Mouse (Mus musculus) c-Kit-positive CD71-negative TER-119-negative erythroid progenitor cells, embryonic 14.5 days (primary cell): ENCODE results near the gene Oip5.
"Not testable (repeated sequence)": the region's sequence is repeated elsewhere in the genome, so short reads cannot be mapped to it uniquely, and the experiment has no call there.

Experiments
- DNase-seq: peaks from one replicate; pipeline ENCODE4 v3.0.0-alpha.2; 2013; ENCODE audit warnings: low read depth

Gene Oip5

DNA sequence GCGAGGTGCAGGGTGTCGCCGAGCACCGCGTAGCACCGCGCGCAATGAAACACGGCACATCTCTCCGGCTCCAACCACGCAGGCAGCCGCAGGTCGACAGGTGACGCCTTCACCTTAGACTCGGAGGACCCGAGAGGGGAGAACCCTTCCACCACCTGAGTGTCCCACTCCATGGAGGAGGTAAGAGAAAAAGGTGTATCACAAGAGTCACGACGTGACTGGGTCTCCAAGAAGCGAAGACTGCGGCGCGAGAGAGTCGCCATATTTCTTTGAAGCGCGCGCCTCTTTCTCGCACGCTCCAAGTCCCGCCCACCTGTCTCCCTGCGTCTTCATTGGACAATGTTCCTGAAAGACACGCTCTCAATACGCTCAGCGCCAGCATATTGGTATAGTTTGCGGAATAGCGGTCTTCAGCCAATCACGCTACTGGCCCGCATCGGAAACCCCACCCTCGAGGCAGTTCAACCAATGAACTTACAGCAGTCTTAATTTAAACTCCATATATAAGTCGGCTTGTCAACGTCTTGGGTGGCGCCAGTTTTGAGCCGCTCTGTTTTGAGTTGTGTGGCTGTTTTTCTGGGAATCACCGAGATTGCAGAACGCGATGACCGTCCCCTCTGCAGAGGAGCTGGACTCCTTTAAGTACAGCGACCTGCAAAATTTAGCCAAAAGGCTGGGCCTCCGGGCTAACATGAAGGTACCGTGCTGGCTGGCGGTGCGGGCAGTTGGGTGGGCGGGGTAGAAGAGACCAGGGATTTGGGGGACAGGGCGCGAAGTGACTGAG is at the start of gene Oip5, which contains the start of gene Nusap1:
Gene Oip5, minus strand, starts transcription at position 271 of the 784 bp plus-strand sequence.
Gene Nusap1, plus strand, starts transcription at position 100 of the 784 bp plus-strand sequence.
- DNase-seq, result peak; percentile 95

DNA sequence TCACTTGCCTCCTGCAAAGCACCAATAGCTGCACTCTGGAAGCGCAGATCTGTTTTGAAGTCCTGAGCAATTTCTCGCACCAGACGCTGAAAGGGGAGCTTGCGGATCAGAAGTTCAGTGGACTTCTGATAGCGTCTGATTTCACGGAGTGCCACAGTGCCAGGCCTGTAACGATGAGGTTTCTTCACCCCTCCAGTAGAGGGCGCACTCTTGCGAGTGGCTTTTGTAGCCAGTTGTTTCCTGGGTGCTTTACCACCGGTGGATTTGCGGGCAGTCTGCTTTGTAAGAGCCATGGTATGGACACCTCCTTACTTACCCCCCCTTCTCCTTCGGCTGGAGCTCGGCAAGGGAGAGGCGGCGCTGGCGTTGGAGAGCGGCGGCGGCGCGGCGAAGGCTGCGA is 47.5 kb upstream of the Oip5 start:
- DNase-seq, result not testable (repeated sequence)

DNA sequence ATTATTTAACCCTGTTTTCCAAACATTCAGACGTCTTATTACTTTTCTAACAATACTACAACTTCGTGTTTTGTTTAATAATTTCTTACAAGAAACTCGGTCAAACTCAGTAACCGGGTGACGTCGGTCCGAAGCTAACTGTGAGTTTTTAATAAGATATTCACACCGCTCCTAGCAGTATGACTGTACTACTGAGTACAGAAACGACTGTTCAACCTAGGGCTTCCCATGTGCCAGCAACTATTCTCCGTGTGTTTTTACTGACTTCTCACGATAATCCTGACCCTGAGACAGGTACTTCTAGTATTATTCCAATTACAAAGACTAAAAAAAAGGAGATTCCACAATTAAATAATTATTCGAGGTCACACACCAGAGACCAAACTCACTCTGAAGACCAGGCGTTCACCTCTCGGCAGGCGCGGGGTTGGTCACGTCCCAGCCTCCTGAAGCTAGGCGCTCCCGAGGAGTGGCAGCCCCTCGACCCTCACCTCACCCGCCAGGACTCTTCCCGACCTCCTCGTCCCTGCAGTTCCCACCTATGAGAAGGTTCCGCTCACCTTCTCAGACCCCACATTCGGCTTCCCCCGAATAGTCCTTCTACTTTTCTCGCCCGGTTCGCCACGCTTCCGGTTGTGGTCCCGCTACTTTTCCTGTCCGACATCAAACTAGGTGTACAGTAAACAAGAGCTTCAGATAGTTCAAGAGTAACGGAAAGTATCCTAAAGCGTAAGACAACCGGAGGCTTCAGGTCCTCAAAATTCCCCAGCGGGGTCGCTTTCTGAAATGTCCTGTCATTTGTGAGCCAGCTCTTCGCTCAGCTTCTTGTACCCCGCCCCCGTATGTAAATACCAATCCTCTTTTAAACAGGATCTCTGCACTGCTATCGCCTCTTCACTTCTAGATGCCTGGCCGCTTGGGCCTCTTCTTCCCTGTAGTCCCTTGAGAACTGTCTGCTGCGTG is 44.2 kb upstream of the Oip5 start, which contains the start of gene Ndufaf1:
Gene Ndufaf1, minus strand, starts transcription at position 608 of the 963 bp plus-strand sequence.
- DNase-seq, result peak; percentile 83

DNA sequence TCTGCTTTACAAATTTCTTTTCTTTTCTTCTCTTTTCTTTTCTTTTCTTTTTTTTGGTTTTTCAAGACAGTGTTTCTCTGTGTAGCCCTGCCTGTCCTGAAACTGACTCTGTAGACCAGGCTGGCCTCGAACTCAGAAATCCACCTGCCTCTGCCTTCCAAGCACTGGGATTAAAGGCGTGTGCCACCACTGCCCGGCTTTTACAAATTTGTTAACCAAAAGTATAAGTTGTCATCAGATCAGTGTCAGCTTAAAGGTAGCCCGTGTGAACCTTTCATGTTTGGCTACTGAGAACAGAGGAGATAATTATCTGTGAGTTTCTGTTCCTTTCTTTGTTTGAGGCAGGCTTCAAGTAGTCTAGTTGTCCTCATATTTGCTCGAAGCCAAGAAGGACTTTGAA is 26.0 kb upstream of the Oip5 start:
- DNase-seq, result no peak

DNA sequence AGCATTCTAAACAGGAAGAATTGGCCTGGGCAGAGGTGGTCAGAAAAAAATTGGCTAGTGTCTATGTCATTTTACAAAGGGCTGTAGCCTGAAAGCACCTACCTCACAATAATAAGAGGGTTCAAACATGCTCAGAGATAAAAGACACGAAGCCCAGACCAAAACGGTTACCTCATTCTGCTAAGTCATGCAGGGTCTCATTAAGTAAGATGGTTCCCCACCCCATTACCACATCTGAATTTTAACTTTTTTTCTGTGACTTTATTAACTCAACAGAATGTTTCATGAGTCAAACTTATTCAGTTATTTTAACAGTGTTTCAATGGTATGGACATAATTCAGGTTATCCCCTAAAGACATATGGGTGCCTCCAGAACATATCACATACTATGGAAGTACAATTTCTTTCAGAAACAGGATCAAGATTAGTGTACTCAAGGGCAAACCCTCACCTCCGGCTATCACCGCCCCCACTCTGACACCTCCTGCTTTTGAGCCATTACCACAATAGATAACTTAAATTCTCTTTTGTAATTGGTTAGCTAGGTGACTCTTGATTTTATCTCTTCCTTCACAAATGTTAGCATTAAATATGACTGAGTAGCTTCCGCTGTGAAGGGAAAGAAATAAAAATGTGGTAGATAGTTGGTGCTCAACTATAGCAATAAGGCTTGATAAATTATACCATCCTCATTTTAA is 23.1 kb upstream of the Oip5 start:
- DNase-seq, result no peak

DNA sequence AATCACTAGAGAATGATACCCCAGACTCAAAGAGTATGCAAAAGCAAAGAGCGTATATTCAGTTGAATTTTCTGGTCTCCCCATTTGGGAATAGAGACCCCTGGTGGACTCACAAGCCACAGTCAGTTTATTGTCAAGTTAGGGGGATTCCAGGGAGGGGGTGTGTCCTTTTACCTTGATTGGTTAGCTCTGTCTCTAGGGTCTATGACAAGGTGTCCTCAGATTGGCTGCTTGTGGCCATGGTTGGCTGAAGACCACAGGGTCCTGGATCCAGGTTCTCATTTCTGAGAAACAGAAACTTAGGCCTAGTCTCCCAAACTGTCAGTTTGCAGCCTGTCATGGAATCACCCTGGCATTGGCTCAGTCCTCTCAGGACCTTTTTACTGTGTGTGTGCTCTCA is 18.5 kb upstream of the Oip5 start:
- no peak for DNase-seq

DNA sequence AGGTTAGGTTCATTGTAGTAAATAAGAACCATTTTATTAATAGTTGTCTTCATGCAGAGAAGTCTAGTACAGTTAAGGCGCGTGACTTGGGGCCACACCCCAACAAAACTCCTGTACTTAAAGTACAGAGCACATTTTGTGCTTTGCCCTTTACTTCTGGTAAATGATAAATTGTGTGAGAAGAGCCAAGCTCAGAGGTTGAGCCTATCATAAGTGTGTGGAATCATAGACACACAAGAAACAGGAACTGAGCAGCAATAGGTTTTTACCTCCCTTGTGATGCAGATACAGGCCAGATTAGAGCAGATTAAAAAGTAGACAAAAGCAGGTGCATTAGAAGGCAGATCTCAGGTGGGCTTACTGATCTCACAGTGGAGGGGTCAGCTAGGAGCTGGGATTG is 3.0 kb upstream of the Oip5 start:
- DNase-seq, result no peak

DNA sequence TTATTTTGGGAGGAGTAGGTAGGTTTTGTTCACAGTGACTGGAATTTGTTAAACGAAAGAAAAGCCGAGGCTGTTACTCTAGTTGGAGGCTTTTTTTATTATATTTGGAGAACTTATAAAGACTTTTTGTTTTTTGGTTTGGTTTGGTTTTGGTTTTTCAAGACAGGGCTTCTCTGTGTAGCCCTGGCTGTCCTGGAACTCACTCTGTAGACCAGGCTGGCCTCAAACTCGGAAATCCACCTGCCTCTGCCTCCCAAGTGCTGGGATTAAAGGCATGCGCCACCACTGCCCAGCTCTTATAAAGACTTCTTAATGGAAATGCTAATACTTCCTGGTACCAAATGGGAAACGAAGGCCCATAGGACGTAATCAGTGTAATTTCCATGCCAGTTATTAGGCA is 733 bp upstream of the Oip5 start:
- not testable (repeated sequence) for DNase-seq

DNA sequence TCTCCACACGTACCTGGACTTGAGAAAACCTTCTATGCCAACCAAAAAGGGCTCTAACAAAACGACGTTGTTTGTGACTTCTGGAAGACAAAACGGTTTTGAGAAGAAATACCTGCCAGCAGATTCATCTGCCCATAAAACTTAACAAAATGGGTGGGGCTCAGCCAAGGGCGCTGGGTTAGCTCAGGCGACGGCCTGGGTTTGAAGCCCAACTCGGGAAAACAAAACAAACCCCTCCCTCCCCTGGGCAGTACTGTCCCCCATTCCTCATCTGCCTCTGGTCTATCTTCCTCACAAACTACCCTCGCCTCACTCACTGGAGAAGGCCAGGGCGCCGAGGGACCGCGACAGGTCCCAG is 449 bp downstream of the Oip5 start:
- DNase-seq, result no peak

DNA sequence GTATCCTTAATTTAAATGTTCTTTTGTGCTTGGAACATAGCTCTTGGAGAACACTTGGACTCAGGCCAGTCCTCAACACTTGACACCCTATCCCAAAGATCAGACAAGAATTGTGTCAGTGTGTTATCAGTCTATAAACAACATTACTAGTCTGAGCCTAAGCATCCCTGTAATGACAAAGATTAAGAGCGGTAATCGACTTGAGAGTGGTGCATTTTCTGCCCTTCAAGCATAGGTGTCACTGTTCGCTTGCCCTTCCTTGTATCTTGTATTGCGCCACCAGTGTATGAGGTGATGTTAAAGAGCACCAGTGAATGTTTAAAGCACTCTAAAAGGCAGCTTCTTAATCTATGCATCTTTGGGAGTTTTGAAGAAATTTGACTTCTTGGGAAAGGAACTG is 11.2 kb downstream of the Oip5 start:
- DNase-seq, result no peak

DNA sequence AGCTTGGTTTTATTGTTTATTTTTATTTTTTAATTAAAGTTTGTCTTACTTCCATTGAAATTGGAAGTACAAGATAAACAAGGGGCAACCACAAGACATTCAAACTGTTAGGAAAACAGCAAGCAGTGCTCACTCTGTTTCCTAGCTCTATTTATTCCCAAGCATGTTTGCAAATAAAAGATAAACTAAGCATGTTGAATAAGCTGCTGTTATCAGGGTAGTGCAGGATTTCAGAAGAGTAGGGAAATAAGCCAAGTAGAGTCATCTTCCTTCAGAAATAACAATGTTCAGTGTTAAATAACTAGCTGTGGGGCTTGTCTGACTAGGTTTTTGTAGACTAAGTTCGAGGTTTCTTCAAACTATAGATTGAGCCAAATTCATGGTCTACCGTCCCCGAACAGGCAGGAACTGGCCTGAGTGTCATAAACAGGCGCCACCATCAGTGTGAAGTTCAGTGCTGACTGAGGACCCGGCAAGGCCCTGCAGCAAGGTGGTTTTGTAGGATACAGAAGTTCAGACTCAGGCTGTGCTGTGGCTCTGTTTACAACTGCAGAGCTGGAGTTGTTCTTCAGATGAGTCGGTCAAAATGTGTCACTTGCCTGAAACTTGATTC is 12.8 kb downstream of the Oip5 start:
- no peak for DNase-seq

DNA sequence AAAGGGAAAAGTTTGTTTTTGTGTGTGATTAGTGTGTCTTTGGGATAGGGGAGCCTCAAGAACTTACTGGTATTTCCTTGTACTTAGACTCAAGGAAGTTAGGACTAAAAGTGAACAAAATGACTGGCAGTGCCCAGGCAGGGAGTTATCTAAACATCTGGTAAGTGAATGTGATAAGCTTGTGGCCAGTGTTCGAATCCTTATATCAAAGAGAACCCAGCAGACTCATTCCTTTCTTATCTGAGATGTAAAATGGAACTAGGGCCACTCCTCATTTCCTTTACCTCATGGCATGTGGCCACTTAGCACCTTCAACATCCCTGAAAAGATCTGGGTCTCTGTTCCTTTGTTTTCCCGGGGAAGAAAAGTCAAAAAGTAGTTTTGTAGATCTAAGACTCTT is 14.4 kb downstream of the Oip5 start:
- DNase-seq, result no peak

DNA sequence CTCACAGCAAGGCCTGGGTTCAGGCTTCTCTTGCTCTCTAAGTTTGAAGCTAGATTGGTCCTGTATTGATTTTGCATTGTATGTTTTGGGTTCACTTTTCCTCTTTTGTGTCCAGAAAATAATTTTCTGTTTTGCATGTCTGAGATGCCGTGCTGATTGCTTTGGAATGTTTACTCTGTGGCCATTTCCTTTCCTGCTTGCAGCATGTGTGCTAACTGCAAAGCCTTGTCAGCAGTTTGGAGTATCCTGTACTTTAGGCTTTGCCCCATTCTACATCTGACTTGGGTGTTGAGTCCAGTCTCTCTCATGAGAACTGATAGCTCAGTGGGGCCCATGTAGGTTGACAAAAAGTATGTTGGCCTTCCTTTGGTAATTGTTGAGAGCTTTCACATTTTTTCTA is 15.8 kb downstream of the Oip5 start:
- no peak for DNase-seq

DNA sequence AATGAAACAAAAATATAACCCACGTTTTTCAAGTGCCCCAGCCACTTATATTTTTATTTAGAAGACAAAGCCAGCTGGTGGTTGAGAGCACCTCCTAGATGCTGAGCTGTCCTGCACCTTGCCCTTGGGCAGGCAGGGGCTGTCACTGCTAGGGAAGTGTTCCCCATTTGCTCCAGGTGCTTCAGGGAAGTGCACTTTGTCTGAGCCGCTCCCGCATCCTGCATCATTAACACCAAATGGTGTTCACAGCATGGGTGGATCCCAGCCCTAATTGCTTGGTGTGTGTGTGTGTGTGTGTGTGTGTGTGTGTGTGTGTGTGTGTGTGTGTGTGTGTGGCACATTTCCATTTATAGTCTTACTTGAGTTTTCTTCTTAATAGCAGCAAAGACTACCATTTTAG is 16.7 kb downstream of the Oip5 start:
- not testable (repeated sequence) for DNase-seq

DNA sequence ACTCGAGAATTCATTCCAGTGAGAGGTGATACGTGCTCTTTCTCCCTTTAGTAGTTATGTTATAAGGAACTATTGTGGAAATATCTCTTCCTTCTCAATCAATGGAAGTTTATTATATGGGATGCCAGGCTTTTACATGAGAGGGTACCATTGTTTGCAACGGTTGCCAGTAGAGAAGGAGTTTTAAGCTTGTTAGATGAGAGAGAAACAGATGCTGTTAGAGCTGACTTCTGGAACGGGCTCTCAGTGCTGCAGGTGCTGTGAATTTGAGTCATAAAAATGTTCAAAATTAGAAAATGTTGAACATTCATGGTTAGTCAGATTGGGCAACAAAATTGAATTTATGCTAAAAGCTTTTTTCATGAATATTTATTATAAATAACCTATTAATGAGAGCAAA is 17.2 kb downstream of the Oip5 start:
- no peak for DNase-seq

DNA sequence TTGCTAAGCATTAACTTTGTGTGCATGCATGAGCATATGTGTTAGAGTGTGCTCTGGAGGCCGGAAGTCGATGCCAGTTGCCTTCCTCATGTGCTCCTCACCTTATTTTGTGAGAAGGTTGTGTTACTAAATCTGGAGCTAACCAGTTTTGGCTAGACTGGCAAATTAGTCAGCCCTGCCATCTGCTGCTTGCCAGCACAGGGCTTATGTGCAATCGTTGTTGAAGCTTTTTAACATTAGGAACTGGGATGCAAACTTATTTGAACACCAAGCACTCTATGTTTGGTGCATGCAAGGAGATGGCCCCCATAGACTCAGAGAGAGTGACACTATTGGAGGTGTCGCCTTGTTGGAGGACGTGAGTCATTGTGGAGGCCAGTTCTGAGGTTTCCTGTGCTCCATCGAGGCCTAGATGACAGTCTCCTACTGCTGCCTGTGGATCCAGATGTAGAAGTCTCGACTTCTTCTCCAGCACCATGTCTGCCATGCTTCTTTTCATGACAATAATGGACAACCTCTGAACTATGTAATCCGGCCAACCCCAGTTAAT is 21.4 kb downstream of the Oip5 start:
- no peak for DNase-seq

DNA sequence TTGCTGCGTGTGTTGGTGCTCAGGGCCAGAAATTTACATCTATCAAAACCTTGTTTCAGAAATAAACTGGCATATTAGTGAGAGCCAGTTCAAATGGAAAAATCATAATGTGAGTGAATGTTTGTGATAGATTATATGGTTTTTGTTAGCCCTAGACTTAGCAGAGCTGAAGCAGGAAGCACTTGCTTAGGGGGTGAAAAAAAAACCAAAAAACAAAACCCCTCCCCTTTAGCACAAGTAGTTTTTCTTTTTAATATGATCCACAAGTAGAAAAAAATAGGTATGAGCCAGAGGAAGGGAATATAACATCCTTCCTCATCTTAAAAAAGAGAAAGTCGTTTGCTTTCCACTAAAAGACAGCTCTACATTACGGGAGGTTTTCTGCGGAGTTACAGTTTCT is 23.0 kb downstream of the Oip5 start:
- DNase-seq, result no peak

DNA sequence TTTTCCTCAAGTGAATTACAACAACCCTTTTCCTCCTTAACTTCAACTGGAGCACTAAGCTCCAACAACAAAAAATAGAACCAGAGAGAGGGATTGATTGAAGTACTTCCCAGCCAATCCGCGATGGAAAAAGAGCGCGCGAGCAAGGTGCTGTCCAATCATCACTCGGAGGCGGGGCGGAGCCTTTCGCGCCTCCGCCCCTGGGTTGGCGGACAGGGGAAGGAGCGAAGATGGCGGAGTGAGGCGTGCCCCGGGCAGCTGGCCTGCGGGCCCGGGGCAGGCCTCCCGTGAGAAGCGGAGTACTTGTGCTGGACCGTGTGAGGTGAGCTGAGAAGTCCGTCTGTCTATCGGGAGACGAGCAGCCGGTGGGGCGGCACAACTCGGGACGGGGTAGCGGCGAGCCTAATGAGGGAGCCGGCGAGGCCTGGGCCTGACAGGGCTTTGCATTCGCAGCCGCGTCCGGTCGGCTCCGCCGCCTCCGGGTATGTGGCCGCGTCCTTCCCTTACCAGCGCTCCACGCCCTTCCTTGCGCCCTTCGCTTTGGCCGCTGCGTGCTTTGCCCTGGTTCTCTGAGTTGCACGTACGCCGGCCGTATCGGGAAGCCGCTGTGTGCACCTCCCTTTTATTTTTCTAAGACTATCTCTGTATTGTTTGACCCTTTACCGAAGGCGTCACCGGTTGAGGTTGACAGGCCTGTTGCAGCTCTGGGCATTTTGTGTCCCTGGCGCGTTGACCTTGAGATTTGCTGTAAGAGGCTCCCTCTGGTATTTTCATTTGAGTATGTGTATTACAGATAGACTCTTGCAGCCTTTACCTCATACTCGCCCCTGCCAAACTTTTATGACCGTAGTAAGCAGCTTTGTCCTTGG is 23.9 kb downstream of the Oip5 start:
- DNase-seq, result peak; percentile 96

DNA sequence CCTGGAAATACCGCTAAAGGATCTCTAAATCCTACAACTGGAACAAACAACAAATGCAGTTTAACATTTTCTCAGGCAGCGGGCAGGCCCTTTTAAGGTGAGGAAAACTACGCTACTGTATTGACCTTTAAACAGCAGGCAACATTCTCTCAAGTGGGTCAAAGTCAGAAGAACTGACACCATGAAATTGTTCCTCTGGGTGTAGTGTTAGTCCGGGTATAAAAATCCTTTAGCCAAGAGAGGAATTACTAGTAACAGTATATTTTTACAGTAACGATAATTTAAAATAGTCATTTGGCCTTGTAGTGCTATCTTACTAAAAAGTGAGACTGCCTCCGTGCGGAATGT is 24.5 kb downstream of the Oip5 start:
- DNase-seq, result no peak

DNA sequence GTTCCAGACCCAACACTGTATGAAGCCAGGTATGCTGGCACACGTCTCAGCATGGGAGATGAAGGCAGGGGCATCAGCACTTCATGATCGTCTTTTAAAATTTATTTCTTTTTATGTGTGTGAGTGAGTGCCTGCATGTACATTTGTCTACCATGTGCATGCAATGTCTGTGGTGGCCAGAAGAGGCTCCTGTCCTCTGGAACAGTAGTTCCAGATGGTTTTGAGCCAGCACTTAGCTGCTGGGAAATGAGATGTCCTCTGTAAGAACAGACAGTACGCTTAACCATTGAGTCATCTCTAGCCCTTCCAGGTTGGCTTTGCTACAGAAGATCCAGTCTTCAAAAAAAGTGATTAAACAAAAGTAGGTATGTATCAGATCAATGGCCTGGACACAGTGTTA is 27.0 kb downstream of the Oip5 start:
- DNase-seq, result no peak

DNA sequence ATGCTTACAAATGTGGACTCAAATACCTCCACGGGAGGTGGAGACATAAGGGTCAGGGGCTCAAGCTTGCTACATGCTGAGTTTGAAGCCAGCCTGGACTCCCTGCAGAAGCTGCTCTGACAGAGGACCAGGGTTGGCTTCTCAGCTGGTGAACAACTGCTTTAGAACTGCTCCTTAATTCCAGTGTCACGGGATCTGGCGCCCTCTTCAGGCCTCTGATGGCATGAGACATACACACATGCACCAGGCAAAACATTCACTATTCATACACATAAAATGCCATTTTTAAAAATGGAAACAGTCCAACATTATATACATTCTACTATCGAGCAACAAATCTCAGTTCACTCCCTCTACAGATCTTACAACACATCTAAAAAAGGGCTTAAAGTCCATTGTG is 30.9 kb downstream of the Oip5 start:
- peak; percentile 70 for DNase-seq
